Mouse (Mus musculus) limb, embryonic 15.5 days (tissue): ENCODE measurements around the gene Plg. TPM values are rescaled to one million over a fixed set of nuclear protein-coding genes. Genes with fewer than 3 reads are reported as not detected.

Experiments used
- ATAC-seq: fragments of 200-750 bp; cut with Nextera tagmentation; 2 replicates; pipeline ENCODE4 v1.8.0; 2017; ENCODE audit warnings: low read depth, moderate TSS enrichment; ENCODE audit not compliant: insufficient number of reproducible peaks, low FRiP score, low TSS enrichment
- H3K27ac ChIP-seq: fragments of 300-500 bp; sonication (generic); 2 replicates; pipeline ENCODE4 v1.5.1; 2015; ENCODE audit warnings: moderate library complexity, mild to moderate bottlenecking, inconsistent platforms
- H3K27me3 ChIP-seq: fragments of 300-500 bp; sonication (generic); 2 replicates; pipeline ENCODE4 v1.6.1; 2015; ENCODE audit warnings: inconsistent platforms
- H3K36me3 ChIP-seq: fragments of 300-500 bp; sonication (generic); 2 replicates; pipeline ENCODE4 v1.6.1; 2015; ENCODE audit warnings: inconsistent platforms
- H3K4me1 ChIP-seq: fragments of 300-500 bp; sonication (generic); 2 replicates; pipeline ENCODE4 v1.6.1; 2015; ENCODE audit warnings: inconsistent platforms
- H3K4me2 ChIP-seq: fragments of 300-500 bp; sonication (generic); 2 replicates; pipeline ENCODE4 v1.6.1; 2015; ENCODE audit warnings: mild to moderate bottlenecking, inconsistent platforms
- H3K4me3 ChIP-seq: fragments of 300-500 bp; sonication (generic); 2 replicates; pipeline ENCODE4 v1.5.1; 2015; ENCODE audit warnings: mild to moderate bottlenecking, inconsistent platforms
- H3K9ac ChIP-seq: fragments of 300-500 bp; sonication (generic); 2 replicates; pipeline ENCODE4 v1.6.1; 2015; ENCODE audit warnings: inconsistent platforms
- H3K9me3 ChIP-seq: fragments of 300-500 bp; sonication (generic); 2 replicates; pipeline ENCODE4 v1.6.1; 2016; ENCODE audit warnings: inconsistent platforms
- WGBS: fragments of 180-500 bp; shearing (Covaris S2); methylation state at CpG from one replicate; pipeline ENCODE4 v1.1.7; 2015; 5-methylcytosine and 5-hydroxymethylcytosine counted together
- polyA plus RNA-seq: library from polyadenylated mRNA; unstranded; fragments of >200 nt; fragmentation: Nextera tagmentation; extraction: Ambion mirVana; gene quantifications from 2 replicates; pipeline ENCODE4 v1.2.1, GENCODE M21; 2015

Gene Plg
- polyA plus RNA-seq, 1 experiment from 2014 or later, result 0.70 TPM

DNA sequence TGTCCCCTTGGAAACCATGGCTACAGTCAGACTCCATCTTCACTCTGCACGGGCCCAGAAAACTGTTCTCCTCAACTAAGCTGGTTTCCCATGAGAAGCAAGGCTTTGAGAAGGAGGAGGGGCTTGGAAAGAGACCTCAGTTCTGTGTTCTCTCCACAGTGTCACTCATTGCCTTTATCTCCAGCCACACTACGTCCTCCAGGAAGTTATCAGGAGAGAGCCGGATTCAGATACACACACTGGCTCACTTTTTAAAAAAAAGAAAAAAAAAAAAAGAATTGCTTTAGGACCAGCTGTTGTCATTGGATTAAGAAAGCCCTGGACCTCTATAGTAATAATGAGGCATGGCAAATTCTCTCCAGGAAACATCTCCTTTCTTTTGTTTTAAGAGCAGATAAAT is 48.7 kb downstream of the Plg start:
- Histone ChIP-seq H3K9ac (no peak overlapping the region), H3K4me3 (no peak overlapping the region), H3K4me2 (no peak overlapping the region), H3K27me3 (no peaks in the 10 kb centered on the region), H3K9me3 (no peaks in the 10 kb centered on the region), H3K4me1 (no peaks in the 10 kb centered on the region; the same call in 1 of the 2 replicates), H3K36me3 (no peaks in the 10 kb centered on the region), H3K27ac (no peak overlapping the region)
- 61% methylated on average over 3 of the region's 3 CpGs for WGBS
- ATAC-seq, result no peak

DNA sequence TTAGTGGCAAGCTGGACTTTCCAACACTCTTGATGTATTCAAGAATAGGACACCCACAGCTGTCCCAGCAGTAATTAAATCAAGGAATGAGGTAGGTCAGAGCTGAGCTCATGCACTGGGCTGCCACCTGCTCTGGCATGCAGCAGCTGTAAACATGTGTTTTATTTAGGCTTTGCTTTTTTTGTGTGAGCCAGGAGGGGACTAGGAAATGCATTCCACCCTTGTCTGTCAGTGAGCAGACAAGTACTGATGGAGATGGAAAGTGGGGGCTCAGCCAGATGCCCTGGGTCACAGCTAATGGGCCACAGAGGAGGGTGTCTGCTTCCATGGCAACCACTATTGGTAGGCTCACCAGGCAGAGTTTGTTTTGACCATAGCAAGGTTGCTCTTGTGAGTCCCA is 50.0 kb downstream of the Plg start:
- Histone ChIP-seq H3K36me3 (no peaks in the 10 kb centered on the region), H3K4me1 (no peaks in the 10 kb centered on the region; the same call in 1 of the 2 replicates), H3K4me3 (no peak overlapping the region), H3K27ac (no peak overlapping the region), H3K27me3 (no peaks in the 10 kb centered on the region), H3K9me3 (no peaks in the 10 kb centered on the region), H3K4me2 (no peak overlapping the region), H3K9ac (no peak overlapping the region)
- 0 out of 2 replicates have a peak, but pooled peaks have one; percentile 64 for ATAC-seq

DNA sequence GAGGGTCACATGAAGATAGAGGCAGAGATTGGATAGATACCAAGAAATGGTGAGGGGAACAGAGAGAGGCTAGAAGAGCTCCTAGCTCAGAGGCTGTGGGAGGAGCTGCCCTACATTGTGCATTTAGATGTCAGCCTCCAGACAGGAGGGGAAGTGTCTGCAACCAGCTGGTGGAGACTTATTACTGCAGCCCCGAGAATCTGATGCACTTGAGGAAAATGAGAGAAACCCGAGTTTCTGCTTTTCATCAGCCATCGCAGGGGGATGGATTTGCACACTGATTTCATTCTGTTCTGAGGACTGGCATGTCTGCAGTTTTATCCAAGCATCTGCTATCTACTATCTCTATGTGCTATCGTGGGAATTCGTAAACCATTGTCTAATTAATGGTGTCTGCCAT is 53.3 kb downstream of the Plg start:
- H3K36me3 ChIP-seq, result no peaks in the 10 kb centered on the region
- H3K4me3 ChIP-seq, result no peak overlapping the region
- H3K9me3 ChIP-seq, result no peaks in the 10 kb centered on the region
- no peak for ATAC-seq
- WGBS, result 43% methylated on average over 5 of the region's 5 CpGs
- H3K9ac ChIP-seq, result no peak overlapping the region
- H3K27me3 ChIP-seq, result no peaks in the 10 kb centered on the region
- H3K4me1 ChIP-seq, result no peaks in the 10 kb centered on the region; the same call in 1 of the 2 replicates
- H3K27ac ChIP-seq, result no peak overlapping the region
- no peak overlapping the region for H3K4me2 ChIP-seq

DNA sequence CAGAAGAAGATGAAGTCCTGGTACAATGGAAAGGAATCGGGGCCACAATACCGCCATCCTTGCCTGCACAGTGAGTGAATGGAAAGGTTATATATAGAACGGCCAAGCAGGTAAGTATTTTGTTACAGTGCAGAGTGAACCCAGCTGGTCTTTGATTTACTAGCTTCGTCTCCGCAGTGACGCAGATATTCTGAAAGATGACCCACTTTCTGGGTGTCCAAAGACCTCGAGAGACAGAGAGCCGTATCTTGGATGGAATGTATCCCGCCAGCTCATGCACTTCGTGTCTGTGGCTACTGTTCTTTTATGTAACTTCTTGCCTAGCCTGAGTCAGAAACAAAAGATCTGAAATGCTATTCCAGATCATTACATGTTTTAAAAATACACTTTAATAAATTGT is 59.4 kb downstream of the Plg start:
- 71% methylated on average over 10 of the region's 10 CpGs for WGBS
- H3K9me3 ChIP-seq, result no peaks in the 10 kb centered on the region
- H3K4me1 ChIP-seq, result no peaks in the 10 kb centered on the region
- ATAC-seq, result no peak
- no peak overlapping the region for H3K4me2 ChIP-seq
- no peaks in the 10 kb centered on the region for H3K27me3 ChIP-seq
- H3K4me3 ChIP-seq, result no peak overlapping the region
- H3K36me3 ChIP-seq, result no peaks in the 10 kb centered on the region
- no peak overlapping the region for H3K27ac ChIP-seq
- H3K9ac ChIP-seq, result no peak overlapping the region

DNA sequence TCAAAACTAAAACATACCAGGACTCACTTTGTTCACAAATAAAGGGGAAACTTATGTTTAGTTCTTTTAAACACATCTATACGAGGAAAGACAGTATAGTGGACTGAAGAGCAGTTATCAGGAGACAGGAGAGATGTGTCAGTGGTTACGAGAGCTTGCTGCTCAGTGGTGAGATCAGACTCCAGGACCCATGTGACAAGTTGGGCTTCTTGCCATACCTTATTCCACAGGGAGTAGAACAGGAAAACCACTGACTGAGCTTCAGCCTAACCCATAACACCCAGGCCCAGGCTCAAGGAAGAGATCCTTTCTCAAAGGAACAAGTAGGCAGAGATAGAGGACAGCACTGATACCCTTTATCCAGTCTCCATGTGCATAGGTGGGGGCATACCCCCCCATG is 66.2 kb downstream of the Plg start:
- Histone ChIP-seq H3K4me3 (no peak overlapping the region), H3K9ac (no peak overlapping the region), H3K4me2 (no peak overlapping the region), H3K27me3 (no peaks in the 10 kb centered on the region), H3K27ac (no peak overlapping the region), H3K9me3 (no peaks in the 10 kb centered on the region), H3K36me3 (no peaks in the 10 kb centered on the region), H3K4me1 (no peaks in the 10 kb centered on the region)
- no peak for ATAC-seq
- 73% methylated on average over 2 of the region's 2 CpGs for WGBS

DNA sequence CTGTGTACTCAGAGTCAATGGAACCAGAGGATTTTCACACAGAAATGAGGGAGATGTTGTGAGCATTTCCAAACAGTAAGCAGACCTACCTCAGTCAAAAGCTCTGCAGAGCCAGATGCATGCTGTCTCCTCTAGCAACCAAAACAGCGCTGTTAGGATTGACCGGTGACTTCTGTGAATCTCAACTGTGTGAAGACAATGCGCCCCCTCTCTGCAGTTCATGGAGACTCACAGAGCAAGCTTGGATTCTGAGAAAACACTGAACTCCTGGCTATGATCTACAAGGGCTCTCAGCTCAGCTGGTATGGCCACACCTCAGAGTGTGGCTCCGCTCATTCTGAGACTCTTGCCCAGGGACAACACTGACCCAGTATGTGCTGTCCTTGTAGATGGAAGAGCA is 72.8 kb downstream of the Plg start:
- H3K36me3 ChIP-seq, result no peaks in the 10 kb centered on the region
- 60% methylated on average over 4 of the region's 4 CpGs for WGBS
- H3K9ac ChIP-seq, result no peak overlapping the region
- H3K4me3 ChIP-seq, result no peak overlapping the region
- ATAC-seq, result no peak
- no peaks in the 10 kb centered on the region for H3K27me3 ChIP-seq
- H3K4me2 ChIP-seq, result no peak overlapping the region
- no peak overlapping the region for H3K27ac ChIP-seq
- H3K4me1 ChIP-seq, result no peaks in the 10 kb centered on the region
- H3K9me3 ChIP-seq, result no peaks in the 10 kb centered on the region

DNA sequence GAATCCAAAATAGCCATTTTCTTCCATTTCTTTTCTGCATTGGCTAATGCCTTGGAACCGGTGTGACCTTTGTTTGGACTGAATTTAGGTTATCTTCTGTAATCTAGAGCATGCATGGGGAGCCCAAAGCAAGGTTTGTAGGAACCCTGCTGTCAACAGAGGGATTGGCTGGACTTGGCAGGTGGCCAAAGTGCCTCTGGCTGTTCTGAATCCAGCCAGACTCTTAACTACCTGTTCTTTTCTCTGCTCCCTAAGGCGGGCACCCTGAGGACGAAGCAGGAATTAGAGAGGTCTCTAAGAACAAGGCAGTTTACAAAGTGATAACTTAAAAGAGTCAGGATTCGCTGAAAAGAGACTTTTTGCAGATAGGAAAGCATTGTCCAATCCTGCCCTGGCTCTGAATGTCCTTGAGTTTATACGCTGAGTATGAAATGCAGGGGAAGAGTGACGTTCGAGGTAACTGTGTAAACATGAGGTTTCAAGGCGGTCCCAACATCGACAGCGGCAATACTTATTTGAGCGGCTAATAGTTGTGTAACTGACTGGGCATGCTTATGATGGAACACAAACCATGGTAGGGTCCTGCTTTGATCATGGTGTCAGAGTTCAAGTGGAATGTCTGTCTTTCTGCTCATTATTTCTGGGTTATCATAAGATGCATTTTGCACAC is 74.6 kb downstream of the Plg start:
- ATAC-seq, result no peak
- WGBS, result 70% methylated on average over 11 of the region's 11 CpGs
- Histone ChIP-seq H3K4me2 (no peak overlapping the region), H3K9ac (no peak overlapping the region), H3K4me3 (no peak overlapping the region), H3K36me3 (no peaks in the 10 kb centered on the region), H3K27ac (no peak overlapping the region), H3K27me3 (no peaks in the 10 kb centered on the region), H3K4me1 (no peaks in the 10 kb centered on the region), H3K9me3 (no peaks in the 10 kb centered on the region)

DNA sequence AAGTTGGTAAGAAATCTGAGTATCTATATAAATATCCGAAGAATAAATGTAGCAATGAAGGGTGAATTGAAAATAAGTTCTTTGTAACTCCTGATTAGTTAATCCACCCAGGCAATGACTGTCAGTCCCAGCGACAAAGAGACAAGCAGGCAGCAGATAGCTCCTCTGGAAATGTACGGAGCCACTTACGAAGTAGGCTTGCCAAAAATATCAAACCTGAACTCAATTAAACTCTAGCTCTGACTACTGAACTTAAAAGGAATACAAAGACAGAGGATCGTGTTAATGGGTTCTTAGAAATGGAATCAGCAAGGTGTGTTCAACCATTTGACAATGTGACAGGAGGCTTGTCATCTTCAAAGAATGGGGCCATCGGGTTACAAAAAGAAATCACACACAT is 75.3 kb downstream of the Plg start:
- H3K4me1 ChIP-seq, result no peaks in the 10 kb centered on the region
- no peaks in the 10 kb centered on the region for H3K27me3 ChIP-seq
- no peak overlapping the region for H3K27ac ChIP-seq
- H3K36me3 ChIP-seq, result no peaks in the 10 kb centered on the region
- 75% methylated on average over 6 of the region's 6 CpGs for WGBS
- H3K9ac ChIP-seq, result no peak overlapping the region
- no peak overlapping the region for H3K4me2 ChIP-seq
- no peaks in the 10 kb centered on the region for H3K9me3 ChIP-seq
- H3K4me3 ChIP-seq, result no peak overlapping the region
- no peak for ATAC-seq

DNA sequence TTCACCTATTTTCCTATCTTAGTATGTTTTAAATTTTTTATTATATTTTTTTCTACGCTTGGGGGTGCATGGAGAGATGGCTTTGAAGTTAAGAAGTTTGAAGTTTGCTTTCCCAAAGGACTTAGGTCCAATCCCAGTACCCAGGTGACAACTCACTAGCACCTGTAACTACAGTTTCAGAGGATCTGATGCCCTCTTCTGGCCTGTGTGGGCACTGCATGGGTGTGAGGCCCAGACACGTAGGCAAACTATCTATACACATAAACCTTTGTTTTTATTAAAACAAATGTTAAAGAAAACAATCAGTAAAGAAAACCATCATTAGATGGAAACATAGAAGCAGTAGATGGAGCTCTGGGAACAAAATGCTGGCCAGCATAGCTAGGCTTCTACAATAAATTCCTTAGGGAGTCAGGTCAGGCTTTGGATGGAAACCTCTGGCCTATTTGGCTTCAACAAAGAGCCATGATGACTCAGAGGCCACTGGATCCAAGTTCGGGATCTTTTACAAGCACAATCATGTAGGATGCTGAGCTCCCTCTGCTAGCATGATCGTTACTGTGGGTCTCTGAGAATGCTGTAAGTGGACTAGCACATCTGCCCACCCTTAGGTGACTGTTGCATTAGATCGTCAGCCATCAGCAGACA is 76.9 kb downstream of the Plg start:
- H3K27ac ChIP-seq, result no peak overlapping the region
- H3K9ac ChIP-seq, result no peak overlapping the region
- H3K4me3 ChIP-seq, result no peak overlapping the region
- H3K27me3 ChIP-seq, result no peaks in the 10 kb centered on the region
- no peaks in the 10 kb centered on the region for H3K36me3 ChIP-seq
- 73% methylated on average over 5 of the region's 5 CpGs for WGBS
- H3K4me1 ChIP-seq, result no peaks in the 10 kb centered on the region
- ATAC-seq, result no peak
- no peak overlapping the region for H3K4me2 ChIP-seq
- no peaks in the 10 kb centered on the region for H3K9me3 ChIP-seq

DNA sequence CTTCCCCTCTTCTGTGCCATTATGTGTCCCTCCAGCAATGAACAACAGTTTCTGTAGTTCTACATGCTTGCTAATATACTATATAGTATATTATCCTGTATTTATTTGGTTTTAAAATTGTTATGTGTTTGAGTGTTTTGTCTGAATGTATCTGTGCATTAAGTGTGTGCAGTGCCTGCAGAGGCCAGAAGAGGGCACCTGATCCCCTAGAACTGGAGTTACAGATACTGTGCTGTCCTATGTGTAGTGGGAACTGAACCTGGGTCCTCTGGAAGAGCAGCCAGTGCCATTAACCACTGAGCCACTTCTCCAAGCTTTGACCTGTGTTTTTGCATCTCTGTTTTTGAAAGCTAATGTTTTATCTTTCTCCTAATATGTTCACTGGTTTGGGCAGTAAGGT is 82.8 kb downstream of the Plg start:
- Histone ChIP-seq H3K4me3 (no peak overlapping the region), H3K9me3 (no peaks in the 10 kb centered on the region)
- ATAC-seq, result no peak

DNA sequence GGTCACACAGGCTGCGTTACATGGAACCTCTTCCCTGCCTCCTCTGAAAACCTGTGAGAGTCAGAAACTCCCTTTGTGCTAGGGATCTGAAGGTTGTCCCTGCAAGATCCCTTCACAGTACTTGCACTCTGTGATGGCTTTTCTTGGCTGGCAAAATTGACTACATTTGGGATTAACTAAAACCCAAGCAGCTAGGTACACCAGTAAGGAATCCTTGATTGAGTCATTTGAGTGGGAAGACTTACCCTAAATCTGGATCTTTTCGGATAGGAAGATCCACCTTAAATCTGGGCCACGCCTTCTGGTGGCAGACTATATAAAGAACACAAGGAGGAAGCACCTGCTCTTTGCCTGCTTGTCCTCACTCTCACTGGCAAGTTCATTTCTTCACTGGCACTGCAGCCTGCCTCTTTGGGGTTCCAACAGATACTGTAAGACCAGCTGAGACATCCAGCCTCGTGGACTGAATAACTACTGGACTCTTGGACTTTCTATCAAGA is 88.1 kb downstream of the Plg start:
- no peaks in the 10 kb centered on the region for H3K9me3 ChIP-seq
- H3K4me3 ChIP-seq, result no peak overlapping the region
- no peak overlapping the region for H3K27ac ChIP-seq
- no peaks in the 10 kb centered on the region for H3K36me3 ChIP-seq
- no peak overlapping the region for H3K4me2 ChIP-seq
- H3K9ac ChIP-seq, result no peak overlapping the region
- no peak for ATAC-seq
- WGBS, result 71% methylated on average over 4 of the region's 4 CpGs
- H3K4me1 ChIP-seq, result no peaks in the 10 kb centered on the region
- no peaks in the 10 kb centered on the region for H3K27me3 ChIP-seq

More for the DNA sequence above, 82.8 kb downstream of the Plg start:
- Histone ChIP-seq H3K4me2 (no peak overlapping the region), H3K36me3 (no peaks in the 10 kb centered on the region), H3K9ac (no peak overlapping the region), H3K4me1 (no peaks in the 10 kb centered on the region), H3K27ac (no peak overlapping the region), H3K27me3 (no peaks in the 10 kb centered on the region)

DNA sequence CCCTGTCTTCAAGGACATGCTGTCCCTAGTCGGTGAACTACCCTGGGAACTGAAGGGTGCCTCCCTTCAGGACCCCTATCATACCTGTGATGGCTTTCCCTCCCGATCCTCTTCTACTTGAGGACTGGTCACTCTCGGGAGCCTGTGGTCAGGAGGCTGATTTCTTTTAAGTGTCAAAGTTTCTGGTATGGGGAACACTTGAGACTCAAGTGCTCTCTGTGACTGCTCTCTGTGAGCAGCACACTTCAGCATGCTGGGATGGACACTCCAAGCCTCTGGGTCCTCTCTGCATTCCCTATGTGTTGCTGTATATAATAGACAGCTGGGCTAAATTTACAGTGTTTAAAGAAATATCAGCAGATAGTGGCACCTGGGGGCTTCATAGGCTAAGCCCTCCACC is 89.2 kb downstream of the Plg start:
- Histone ChIP-seq H3K4me1 (no peaks in the 10 kb centered on the region), H3K27ac (no peak overlapping the region), H3K9me3 (no peaks in the 10 kb centered on the region), H3K36me3 (no peaks in the 10 kb centered on the region), H3K9ac (no peak overlapping the region), H3K27me3 (no peaks in the 10 kb centered on the region), H3K4me3 (no peak overlapping the region), H3K4me2 (no peak overlapping the region)
- no peak for ATAC-seq
- 57% methylated on average over 3 of the region's 3 CpGs for WGBS
